Mouse (Mus musculus) frontal cortex, postnatal 36 days (tissue): ENCODE measurements at regions not wholly inside any gene's neighbourhood (a gene's known extent, or its start where the extent isn't known, plus 50 kb on each side); places are given as distances from the start of the nearest gene placed in this dataset.

Experiments used
- DNase-seq, 2 experiments: peaks; one replicate each; pipeline ENCODE4 v3.0.0; 2022; ENCODE audit warnings: low spot score in 2 of 2

DNA sequence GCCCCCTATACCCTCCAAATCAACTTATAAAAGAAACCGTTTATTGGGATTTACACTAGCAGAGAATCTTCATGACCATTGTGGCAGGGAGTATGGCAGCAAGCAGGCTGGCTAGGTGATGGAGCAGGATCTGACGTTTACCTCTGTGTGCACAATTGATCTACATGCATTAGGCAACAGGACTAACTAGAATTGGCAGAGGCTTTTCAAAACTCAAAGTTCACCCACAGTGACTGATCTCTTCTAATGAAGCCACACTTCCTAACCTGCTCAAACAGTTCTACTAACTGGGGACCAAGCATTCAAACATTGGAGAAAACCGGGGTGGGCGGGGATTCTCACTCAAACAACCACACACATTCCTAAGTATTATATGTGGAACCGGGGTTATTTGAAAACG lies 1382.9 kb upstream of the Tenm2 start:
- no peak for DNase-seq

DNA sequence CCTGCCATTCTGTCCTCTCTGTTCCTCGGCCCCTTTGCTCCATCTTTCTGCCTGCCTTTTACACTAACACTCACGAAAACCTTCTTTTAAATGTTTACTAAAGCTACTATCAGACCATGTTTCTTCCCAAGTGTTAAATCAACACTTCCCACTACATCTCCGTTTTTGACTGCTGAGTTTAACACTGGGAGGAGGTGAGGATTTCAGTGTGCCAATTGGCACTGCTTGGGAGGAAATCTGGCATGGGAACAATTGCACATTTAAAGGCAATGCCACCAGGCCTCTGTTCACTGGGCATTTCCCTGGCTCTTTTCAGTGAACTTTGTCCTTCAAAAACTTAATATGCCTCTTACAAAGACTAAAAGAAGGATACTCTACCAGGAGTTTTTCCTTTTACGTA lies 1365.2 kb upstream of the Tenm2 start:
- peak; percentile 31 to 63 for DNase-seq

DNA sequence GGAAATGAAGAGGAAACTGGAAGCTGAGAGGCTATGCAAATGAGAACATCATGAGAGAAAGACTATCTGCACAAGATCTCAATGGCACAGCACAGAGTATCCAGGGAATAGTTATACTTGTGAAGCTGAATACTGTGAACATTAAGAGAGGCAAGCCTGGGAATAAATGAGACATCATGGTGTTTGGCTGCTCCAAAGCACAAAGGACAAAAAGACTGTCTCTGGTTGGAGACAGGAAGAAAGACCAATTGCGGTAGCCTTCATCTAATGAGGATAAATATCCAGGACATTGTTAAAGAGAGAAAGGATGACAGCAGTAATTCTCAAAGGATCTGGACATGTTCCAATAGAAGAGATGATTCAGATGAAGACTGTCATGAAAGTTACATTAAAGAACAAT lies 1332.8 kb upstream of the Tenm2 start:
- no peak for DNase-seq

DNA sequence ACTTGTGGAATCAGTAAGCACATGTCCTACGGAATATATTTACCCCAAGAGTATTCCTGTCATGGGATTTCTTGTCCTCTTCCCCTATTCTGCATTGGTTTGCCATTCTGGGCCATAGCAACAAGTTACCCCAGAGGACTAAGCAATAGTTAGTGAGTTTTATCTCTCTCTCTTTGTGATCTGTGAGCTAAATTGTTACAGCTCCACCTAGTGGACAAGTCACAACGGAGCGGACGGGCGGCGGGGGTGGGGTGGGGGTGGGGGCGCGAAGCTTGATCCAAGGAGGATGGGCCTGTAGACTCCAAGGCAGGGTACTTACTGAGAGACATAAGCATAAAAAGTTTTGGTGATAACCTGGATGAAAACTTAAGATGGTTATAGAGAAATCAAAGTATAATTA lies 1308.1 kb upstream of the Tenm2 start:
- peak in 1 of 2 experiments; percentile 2 for DNase-seq

DNA sequence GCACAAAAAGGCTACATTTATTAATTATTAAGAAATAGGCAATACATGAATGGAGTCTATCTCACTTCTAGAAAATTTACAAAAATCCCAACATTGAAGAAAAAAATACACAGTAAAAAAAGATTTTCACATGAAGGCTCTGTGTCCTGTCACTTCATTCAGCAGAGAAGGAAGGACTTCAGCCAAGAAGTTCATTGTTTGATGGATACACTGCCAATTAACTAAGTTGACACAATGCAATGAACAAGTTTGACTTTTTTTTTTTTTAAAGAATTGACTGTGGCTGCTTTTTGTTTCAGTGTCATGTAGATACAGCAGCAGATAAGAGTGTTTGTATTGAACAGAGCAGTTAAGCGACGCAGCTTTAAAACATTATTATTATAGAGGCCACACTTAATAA lies 1304.3 kb upstream of the Tenm2 start:
- no peak for DNase-seq

DNA sequence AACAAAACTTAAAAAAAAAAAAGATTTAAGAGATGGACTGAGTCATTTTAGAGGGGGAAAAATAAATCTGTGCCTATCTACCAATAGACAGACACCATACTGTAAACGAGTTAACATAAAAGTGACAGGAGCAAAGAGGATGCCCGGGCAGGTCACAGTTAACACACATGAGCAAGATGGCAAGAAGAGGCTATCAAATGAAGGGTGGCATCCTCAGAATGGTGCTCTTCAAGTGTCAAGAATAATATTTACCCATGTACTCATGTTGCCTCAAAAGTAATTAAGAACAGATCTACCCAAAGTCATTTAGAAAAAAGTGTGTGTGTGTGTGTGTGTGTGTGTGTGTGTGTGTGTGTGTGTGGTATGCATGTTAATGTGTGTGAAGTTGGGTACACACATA lies 1296.5 kb upstream of the Tenm2 start:
- no peak for DNase-seq

DNA sequence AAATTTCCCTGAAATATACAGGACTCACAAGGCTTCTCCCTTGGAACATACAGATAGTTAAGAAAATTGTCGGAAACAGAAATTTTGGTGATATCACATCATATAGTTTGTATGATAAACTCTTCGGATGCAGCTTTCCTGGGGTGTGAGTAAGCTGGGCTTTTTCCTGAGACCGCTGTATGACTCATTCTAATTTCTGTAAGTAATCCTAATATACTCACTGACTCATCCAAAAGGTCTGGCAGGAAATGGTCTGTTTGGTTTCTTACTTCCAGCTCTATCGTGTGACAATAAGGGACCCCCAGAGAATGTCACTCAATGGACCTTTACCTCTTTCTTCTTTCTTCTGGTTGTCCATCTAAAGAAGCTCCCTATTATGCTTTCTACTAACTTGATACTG lies 1273.9 kb upstream of the Tenm2 start:
- no peak for DNase-seq

DNA sequence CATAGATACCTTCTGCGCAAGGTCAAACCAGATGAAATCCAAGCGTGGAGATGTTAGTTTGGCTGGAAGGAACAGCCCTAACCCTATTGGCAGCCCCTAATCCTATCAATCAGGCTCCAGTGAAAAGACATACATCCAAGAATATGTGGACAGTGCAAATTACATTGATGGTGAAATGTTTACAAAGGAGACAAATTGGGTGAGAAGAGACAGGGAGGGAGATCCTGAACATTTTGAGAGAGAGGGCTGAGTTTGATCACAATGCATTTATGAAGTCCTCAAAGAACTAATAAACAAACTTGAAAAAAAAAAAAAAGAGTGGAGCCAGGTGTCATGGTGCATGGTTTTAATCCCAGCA lies 1228.5 kb upstream of the Tenm2 start:
- no peak for DNase-seq

DNA sequence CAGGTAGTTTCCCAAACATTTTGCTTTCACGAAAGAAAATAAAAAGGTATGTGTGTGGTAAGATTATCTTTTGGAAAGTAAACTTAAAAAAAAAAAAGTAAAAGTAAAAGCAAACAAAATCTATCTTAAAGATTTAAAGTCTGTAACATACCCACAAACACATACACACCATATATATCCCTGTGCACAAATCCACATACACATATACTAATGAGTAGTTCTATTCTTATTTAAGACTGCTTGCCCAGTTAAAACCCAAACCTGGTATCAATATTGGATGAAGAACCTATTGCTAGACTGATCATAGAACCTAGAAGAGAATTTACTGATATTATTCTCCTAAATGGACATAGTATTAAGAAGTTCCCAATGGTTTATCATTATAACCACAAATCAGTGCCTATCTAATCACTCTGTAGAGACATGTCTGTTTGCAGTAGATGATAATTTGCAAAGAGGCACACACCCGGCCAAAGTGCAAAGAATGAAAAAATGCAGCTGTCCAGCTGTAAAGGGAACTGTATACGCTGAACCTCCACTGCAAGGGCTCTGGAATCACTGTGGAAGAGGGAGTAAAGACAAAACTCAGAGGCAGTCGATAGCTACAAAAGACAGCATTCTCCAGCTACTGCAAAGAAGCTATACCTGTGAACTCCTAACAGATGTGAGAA lies 1227.9 kb upstream of the Tenm2 start:
- no peak for DNase-seq

DNA sequence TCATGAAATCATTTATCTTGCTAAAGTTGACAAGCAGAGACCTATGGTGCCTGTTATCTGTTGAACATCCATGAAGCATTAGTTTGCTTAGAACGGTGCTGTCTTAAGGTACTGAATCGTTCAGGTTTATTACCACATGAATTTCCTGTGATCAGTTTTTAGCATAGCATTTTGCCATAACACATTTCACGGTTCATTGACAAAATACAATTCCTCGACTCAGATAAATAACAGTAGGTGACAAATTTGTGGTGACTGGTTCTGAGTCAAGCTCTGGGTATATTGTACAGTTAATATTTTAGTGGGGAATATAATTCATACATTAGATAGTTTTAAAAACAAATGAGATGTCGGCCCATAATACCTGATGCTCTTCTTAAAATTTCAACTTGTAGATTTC lies 1207.5 kb upstream of the Tenm2 start:
- DNase-seq: no peak

DNA sequence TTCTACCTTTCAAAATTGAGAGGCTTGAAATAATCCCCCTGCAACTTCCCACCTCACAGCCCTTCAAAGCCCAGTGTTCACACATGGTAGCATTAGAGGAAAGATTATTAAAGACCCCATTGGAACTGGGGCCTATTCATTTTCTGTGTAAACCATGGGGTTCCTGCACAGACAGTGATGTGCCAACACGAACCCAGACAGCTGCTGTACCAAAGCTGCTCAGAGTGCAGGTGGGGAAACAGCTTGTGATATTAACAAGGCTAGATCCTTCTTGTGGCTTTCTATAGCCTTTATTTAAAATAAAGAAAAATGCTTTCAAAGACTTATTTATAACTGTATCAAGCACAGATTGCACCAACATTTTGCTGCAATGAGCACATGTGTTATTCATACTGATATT lies 1174.5 kb upstream of the Tenm2 start:
- DNase-seq: no peak

DNA sequence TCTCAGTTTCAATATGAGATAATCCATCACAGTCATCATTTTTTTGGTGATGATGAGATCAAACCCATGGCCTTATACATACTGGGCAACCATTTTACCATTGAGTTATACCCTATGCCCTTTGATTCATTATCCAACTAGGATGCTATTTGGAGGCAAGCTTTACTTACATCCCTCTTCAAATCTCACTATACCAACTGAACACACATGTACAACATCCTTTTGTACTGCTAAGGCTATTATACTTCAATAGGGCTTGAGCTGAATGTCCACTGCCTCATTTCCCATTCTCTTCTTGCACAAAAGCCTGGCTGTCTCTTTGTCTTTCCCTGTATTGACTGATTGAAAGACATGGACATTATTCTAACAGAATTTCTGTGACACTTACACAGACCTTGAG lies 1162.0 kb upstream of the Tenm2 start:
- DNase-seq: no peak

DNA sequence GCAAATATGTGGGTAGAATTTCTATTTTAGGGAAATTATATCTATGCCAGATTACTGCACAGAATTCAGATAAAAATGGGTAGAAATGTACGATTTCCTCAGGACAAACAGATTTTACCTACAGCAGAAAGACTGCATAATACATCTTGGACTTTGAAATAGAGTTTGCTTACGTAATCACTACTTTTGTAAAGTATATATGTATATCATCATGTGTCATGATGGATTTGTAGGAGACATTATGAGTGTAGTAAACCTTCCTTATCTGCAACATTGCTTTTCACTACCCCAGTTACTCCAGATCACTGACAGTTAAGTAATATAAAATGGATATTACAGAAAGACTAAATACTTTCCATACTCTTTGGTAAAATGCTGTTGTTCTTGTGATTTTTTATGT lies 1151.2 kb upstream of the Tenm2 start:
- no peak for DNase-seq

DNA sequence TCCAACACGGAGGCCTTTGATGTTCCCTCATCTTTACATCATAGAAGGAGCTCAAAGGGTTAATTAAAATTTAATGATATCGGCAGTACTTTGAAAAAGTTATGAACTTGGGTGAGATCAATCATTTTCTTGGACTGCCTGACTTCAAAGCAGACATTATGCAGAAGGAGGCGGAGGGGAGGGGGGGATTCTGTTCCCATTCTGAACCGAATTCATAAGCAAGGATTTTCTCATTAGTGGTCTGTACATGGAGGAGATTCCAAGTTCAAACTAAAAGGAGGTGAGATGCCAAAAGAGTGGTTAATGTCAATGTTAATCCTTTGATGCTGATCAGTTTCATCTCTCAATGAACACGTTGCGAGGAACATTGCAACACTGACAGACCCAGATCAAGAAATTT lies 1110.7 kb upstream of the Tenm2 start:
- DNase-seq: no peak

DNA sequence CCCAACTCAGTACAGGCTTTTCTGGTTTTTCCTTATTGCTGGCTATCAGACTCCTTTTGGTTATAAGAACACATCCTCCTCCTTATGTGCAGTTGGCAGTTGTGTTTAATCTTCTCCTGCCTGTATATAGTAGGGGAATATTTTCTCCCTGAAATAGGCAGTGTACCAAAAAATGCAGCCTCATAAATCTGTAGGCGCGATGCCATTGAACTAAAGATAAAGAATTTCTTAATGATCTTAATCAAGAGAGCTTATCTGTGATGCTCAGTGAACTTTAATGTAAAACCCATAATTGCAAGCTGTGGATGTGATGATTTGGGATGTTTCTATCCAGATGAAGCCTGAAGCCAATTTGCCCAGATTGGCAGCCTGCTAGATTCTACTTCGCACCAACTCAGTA lies 1099.6 kb upstream of the Tenm2 start:
- no peak for DNase-seq

DNA sequence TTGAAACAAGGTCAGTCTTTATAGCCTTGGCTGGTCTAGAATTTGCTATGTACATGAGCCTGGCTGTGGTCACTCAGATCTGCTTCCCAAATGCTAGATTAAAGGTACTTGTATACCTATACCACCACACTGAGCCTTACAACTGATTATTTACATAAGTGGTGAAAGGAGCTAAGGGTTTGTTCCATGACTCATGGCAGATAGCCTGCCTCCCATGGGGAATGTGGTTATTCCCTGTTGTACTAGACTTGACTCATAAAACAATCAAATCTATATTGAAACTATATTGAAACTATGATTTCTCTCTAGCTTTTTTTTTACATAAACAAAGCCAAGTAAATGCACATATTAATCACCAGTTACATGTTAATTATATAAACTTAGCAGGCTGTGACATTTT lies 1061.9 kb upstream of the Tenm2 start:
- no peak for DNase-seq

DNA sequence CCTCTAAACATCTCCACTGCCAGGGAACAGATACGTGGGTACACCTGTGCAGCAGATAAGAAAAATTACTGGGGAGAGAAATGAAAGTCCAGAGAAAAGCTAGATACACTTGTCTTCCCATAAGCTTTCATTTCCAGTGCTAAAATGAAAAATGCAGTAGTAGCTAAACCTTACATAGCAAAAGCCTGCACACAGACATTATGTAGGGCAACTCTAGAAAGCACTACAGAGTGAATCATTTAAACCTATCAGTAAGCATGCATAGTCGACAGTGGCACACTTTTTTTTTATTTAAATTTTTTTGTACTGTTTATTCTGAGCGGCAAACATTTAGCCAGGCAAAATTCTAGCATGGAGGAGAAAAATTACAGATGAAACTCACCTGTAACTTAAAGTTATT lies 1055.5 kb upstream of the Tenm2 start:
- DNase-seq: no peak

DNA sequence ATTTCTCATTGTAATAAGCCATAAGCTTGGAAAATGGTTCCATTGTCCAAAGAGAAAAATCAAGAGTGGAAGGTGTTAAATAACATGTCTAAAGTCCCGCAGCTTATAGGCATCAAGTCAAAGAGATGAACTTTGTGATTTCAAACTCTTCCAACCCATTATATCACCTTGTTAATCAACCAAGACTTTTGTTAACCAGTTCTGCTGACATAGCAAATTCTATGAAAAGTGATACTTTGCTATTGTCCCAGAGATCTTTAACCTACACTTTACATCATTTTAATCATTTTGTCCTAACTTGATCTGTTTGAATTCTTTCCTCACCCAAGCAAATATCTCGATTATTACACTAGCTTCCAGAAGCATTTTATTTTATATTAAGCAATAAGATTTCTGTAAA lies 1045.2 kb upstream of the Tenm2 start:
- DNase-seq: no peak
